Mouse (Mus musculus) adrenal gland, adult (tissue): ENCODE measurements around the gene Kansl2.
A peak's percentile ranks its signal among the peaks of the same experiment; 100 is the strongest.
"Not testable (repeated sequence)": the region's sequence is repeated elsewhere in the genome, so short reads cannot be mapped to it uniquely, and the experiment has no call there.

Experiments
- DNase-seq, 2 experiments: peaks; one replicate each; pipeline ENCODE4 v3.0.0; 2022 to 2023; ENCODE audit warnings: low spot score in 1 of 2; ENCODE audit not compliant: inconsistent age in 2 of 2

Kansl2 gene

GRCm38 (mm10) chr15:98536828-98537510, 2.9 kb upstream of the Kansl2 start:
- no peak for DNase-seq

GRCm38 (mm10) chr15:98535921-98536320, 1.9 kb upstream of the Kansl2 start:
- no peak for DNase-seq

DNA sequence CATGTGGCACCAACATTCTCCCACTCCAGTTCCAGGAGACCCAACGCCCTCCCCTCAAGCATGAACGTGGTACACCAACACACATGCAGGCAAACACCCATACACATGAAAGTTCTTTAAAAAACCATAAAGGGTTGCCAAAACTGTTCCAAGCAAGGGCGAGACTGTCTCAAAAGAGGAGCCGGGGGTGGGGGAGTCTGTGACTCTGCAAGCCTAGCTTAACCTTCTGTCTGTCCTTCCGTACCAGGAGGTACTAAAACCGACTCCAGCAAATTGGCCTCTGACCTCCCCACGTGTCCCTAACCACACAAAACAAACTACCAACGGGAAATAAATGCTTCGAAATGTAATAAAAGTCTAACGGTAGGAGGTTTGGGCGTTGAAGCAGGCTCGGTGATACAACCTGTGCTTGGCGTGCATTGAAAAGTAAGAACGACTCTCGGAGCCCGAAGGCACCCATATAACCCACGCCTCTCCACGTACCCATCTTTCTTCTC, 981 bp downstream of the Kansl2 start:
- DNase-seq, result peak; percentile 29 to 76

DNA sequence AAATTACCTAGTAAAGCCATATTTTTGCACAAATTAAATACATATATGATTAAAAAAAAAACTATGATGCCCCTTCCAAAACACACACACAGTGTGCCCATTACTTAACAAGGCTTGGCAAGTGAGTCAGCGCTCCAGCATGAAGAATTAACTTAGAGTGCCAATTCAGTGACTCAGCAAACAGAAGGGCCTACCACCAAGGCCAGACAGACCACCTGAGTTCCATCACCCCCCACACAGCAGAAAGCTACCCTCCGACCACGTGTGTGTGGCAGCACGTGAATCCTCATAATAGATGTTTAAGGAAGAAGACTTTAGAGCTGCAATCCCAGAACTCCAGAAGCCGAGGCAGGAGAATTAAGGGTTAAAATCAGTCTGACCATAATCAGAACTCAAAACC, 1.8 kb downstream of the Kansl2 start:
- DNase-seq, result peak; percentile 76 to 84

GRCm38 (mm10) chr15:98528066-98528563, 5.9 kb downstream of the Kansl2 start:
- DNase-seq, result no peak

- no peak for DNase-seq
Observed at GRCm38 (mm10) chr15:98527056-98527771, 6.8 kb downstream of the Kansl2 start.

DNA sequence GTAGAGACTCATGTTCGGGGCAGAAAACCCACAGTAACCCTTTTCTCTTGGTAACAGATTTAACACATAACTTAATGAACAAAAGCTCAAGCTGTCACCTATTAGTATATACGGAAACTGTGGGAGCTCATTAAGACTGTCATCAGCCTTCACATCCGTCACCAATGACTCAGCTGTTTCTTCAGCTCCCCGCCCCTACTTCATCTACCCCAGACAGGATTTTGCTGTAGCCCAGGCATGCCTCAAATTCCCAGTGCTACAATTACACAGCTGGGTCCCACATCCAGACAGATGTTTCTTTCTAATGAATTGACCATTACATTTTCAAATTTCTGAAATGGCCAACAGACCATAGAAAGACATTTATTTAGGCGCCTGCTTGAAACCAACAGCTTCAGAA, 8.0 kb downstream of the Kansl2 start:
- DNase-seq, result no peak

- no peak for DNase-seq
Observed at GRCm38 (mm10) chr15:98521245-98521644, 12.8 kb downstream of the Kansl2 start.

DNA sequence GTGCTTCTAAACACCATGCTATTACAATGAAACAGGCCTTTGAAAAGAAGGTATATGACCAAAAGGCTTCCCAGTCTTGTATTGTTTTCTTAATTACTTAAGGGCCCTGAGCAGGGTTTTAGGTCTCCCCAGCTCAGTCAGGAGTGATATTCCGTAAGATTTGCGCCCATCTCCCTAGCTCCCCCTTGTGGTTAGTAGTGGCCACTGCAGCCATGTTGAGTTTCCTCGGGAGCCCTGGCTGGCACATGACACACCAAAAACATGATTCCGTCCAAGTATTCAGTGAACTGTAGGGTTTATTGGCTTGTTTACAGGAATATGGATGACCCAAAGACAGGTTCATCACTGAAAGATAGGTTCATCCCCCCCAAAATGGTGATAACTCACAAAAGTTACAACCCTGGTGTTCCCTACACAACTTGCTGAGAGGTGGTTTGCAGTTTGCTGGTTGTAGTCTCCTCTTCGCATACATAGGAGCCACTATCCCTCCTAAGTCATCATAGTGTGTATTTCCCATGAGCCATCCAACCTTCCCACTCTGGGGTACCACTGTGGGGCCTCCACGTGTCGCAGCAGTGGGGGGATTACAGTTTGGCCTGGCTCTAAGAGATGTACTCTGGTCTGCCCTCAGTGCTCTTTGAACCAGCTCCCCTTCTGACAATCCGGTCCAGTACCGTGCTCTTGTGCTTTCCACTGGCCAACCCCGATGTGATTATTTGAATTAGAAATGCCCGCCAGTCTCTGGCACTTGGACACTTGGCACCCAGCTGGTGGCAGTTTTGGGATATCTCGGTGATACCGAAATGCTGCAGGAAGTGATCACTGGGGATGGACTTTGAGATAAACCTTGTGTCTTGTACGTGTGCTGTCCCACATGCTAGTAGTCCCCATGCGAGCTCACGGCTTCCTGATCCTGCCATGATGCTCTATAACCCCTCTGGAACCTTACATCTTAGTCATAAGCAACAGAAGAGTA, 16.4 kb downstream of the Kansl2 start:
- peak; percentile 65 to 92 for DNase-seq

DNA sequence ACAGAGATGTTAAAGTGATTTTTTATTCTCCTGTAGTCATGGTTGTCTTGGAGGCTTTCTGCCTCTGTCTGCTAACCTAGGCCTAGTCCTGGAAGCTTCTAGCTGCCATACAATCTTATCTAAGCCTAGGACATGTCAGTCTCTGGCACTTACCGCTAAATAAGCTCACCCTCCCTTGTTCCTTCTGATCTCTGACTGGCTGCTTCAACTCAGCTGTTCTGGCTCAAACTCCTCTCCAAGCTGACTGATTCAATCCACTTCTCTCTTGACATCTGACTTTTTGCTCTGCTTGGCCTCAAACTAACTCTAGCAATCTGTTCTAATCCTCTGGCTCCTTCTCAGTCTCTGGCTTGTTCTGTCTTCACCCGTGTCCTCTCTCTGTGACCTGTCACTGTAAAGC, 19.2 kb downstream of the Kansl2 start:
- not testable (repeated sequence) for DNase-seq

DNA sequence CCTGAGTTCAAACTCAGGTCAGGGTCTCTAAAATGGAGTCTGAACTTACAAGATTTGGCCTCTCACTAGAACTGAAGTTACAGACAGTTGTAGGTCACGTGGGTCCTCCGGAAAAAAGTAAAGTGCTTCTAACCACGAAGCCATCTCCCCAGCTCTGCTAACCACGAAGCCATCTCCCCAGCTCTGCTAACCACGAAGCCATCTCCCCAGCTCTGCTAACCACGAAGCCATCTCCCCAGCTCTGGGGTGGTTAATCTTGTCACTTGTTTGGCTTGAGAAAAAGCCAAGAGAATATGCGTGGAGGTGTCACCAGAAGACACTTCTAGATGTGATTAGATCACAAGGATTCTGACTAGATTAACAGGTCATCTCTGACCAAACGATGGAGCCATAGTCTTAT, 19.9 kb downstream of the Kansl2 start:
- peak in 1 of 2 experiments; percentile 23 for DNase-seq

DNA sequence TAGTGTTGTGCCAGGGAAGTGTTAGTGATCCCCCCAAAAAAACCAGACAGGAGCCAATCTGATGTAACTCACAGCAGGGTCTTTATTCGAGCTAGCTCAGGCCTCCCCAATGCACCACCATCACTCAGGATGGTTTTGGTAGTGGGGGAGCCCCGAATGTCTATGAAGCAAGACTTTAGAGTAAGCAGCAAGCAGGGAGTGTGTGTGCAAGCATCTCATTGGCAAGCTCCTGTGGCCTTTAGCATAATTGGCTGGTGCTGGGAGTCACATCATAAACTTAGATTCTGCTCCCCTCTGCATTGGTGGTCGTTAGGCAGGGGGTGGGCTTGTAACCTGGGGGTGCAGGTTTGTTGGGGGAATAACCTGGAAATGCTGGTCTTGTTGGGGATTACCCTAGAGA, 20.4 kb downstream of the Kansl2 start:
- DNase-seq, result not testable (repeated sequence)

DNA sequence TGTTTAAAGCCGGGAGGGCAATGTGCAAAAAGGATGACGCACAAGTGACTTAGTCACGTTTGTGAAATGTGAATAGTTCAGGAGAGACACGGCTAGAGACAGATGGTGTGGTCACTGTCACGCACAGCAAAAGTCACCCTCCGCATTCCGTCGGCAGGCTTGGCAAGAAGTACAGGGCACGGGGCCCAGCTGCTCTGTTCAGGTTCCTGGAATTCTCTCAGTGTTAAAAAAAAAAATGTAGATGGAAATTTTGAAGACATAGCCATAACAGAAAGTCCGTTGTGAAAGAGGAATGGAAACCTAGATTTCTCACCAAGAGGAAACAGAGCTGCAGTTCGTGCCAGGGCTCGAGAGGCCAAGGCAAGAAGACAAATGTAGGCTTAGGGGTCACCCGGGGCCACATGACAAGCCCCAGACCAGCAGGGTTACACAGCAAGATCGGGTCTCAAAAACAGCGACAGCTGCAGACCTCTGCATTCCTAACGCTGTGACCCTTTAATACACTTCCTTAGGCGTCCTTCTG, 21.2 kb downstream of the Kansl2 start:
- DNase-seq, result peak; percentile 61 to 86

DNA sequence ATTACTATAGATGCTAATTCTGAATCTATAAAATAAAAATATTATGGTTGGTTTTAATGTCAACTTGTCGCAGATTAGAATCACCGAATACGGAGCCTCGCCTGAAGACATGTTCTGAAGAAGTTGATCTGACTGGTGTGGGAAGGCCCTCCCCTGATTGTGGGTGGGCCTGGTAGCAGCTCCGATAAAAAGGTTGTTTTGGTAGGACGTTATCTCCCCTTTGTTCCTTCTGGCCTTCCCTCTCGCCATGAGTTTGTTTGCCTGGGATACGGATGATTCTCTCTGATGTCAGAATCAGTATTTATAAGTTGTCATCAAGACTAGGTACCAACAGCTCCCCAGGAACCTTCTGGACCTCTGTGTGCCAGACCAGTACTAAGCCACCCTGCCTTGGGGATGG, 21.8 kb downstream of the Kansl2 start:
- DNase-seq, result peak in 1 of 2 experiments; percentile 46

GRCm38 (mm10) chr15:98511386-98511928, 22.6 kb downstream of the Kansl2 start:
- DNase-seq, result peak in 1 of 2 experiments; percentile 40

DNA sequence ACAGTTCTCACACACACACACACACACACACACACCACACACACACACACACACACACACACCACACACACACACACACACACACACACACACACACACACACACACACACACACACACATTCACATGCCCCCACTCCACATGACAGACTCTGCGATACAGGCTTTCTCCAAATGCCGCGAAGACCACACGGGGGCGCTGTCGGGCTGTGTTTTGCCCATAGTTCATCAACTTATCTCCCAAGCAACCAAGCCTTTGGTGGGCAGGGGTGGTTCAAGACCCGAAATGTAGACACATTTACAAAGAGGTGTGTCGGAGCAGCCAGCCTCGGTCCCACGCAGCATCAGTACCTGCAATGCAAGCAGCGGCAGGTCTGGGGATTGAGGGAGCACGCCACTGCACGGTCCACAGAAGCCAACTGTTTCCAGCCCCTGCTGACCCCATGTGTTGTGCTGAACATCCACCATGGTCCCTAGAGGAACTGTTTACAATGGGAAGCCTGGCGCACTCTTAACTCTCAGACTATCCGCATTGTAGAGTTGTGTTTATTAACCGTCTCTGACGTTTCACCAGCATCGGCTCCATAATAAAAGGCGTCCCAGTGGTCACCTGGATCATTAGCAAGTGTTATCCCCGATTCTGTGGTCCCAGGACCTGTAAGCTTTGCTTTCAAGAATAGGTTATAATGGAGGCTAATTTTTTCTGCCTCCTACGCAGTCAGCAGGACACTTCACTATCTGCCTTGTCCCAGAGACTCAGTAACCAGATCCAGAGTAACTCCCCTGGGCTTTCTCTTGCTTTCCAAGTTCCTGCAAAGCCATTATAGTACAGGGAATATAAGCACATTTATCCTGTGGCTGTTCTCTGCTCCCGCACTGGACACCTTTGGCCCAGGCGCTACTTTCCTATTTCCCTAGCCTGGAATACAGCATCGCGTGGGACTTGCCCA, 23.4 kb downstream of the Kansl2 start:
- peak; percentile 66 to 88 for DNase-seq

- no peak for DNase-seq
Observed at GRCm38 (mm10) chr15:98509387-98509786, 24.7 kb downstream of the Kansl2 start.

- DNase-seq, result no peak
Observed at GRCm38 (mm10) chr15:98507321-98507720, 26.7 kb downstream of the Kansl2 start.

GRCm38 (mm10) chr15:98506253-98506957, 27.7 kb downstream of the Kansl2 start:
- peak in 1 of 2 experiments; percentile 26 for DNase-seq
